Mouse (Mus musculus): Measurements from ENCODE around the gene Nme3. TPM values are rescaled to one million over a fixed set of nuclear protein-coding genes. Genes with fewer than 3 reads are reported as not detected.

Nme3 gene
- polyA plus RNA-seq, 1 experiment from 2014 or later: 37.9 TPM

GRCm38 (mm10) chr17:24885356-24886133, 10.8 kb upstream of the Nme3 start:
- ATAC-seq (replicated peaks; ENCODE audit: insufficient number of reproducible peaks, low FRiP score, low TSS enrichment): no peak
- WGBS (ENCODE audit: insufficient replicate concordance): 22% methylated on average over 22 of the region's 22 CpGs
- Histone ChIP-seq H3K9me3 (replicated peaks; ENCODE audit: control insufficient read depth, low read length) (no peaks in the 10 kb centered on the region), H3K27ac (ENCODE audit: low read depth, low read length) (no peak overlapping the region), H3K4me1 (ENCODE audit: control insufficient read depth, insufficient read depth, low read length) (peaks cover 17% of the 10 kb centered on the region), H3K4me2 (peak overlapping the region; percentile 69), H3K4me3 (ENCODE audit: low read depth, low read length) (peak overlapping the region; percentile 81), H3K27me3 (ENCODE audit: control insufficient read depth, insufficient read depth, low read length) (no peaks in the 10 kb centered on the region), H3K9ac (ENCODE audit: low read depth, low read length) (peak overlapping the region; percentile 72), H3K36me3 (ENCODE audit: control insufficient read depth, insufficient read depth, low read length) (peaks cover 3% of the 10 kb centered on the region; the same call in 1 of the 2 replicates)

- no peaks in the 10 kb centered on the region for H3K9me3 ChIP-seq (replicated peaks; ENCODE audit: control insufficient read depth, low read length)
- peak within 1 kb of the TSS; percentile 89 for H3K9ac ChIP-seq (ENCODE audit: low read depth, low read length)
- peaks cover 17% of the 10 kb centered on the region for H3K4me1 ChIP-seq (ENCODE audit: control insufficient read depth, insufficient read depth, low read length)
- peak within 1 kb of the TSS; percentile 81 for H3K4me3 ChIP-seq (ENCODE audit: low read depth, low read length)
- H3K27me3 ChIP-seq (ENCODE audit: control insufficient read depth, insufficient read depth, low read length): no peaks in the 10 kb centered on the region
- ATAC-seq (replicated peaks; ENCODE audit: insufficient number of reproducible peaks, low FRiP score, low TSS enrichment): peak; percentile 95
- peak within 1 kb of the TSS; percentile 63 for H3K27ac ChIP-seq (ENCODE audit: low read depth, low read length)
- peak within 1 kb of the TSS; percentile 82 for H3K4me2 ChIP-seq
- WGBS (ENCODE audit: insufficient replicate concordance): under 1% methylated on average over 69 of the region's 69 CpGs
- H3K36me3 ChIP-seq (ENCODE audit: control insufficient read depth, insufficient read depth, low read length): peaks cover 9% of the 10 kb centered on the region
Measured at GRCm38 (mm10) chr17:24886134-24886931, 10.0 kb upstream of the Nme3 start, which contains the start of the genes Nubp2 and Spsb3. Nubp2 (minus strand) TSS chr17:24886349. Spsb3 (plus strand) TSS chr17:24886643.

GRCm38 (mm10) chr17:24886932-24887271, 9.4 kb upstream of the Nme3 start:
- Histone ChIP-seq H3K4me3 (ENCODE audit: low read depth, low read length) (peak overlapping the region; percentile 81), H3K27ac (ENCODE audit: low read depth, low read length) (peak overlapping the region; percentile 63), H3K36me3 (ENCODE audit: control insufficient read depth, insufficient read depth, low read length) (peaks cover 9% of the 10 kb centered on the region), H3K4me1 (ENCODE audit: control insufficient read depth, insufficient read depth, low read length) (peaks cover 17% of the 10 kb centered on the region), H3K27me3 (ENCODE audit: control insufficient read depth, insufficient read depth, low read length) (no peaks in the 10 kb centered on the region), H3K4me2 (peak overlapping the region; percentile 82), H3K9me3 (replicated peaks; ENCODE audit: control insufficient read depth, low read length) (no peaks in the 10 kb centered on the region), H3K9ac (ENCODE audit: low read depth, low read length) (peak overlapping the region; percentile 89)
- 2% methylated on average over 18 of the region's 18 CpGs for WGBS (ENCODE audit: insufficient replicate concordance)
- peak; percentile 5 for ATAC-seq (replicated peaks; ENCODE audit: insufficient number of reproducible peaks, low FRiP score, low TSS enrichment)

GRCm38 (mm10) chr17:24887291-24888080, 8.8 kb upstream of the Nme3 start:
- peak overlapping the region; percentile 82 for H3K4me2 ChIP-seq
- ATAC-seq (replicated peaks; ENCODE audit: insufficient number of reproducible peaks, low FRiP score, low TSS enrichment): no peak
- H3K36me3 ChIP-seq (ENCODE audit: control insufficient read depth, insufficient read depth, low read length): peaks cover 13% of the 10 kb centered on the region
- WGBS (ENCODE audit: insufficient replicate concordance): 62% methylated on average over 18 of the region's 18 CpGs
- peaks cover 17% of the 10 kb centered on the region for H3K4me1 ChIP-seq (ENCODE audit: control insufficient read depth, insufficient read depth, low read length)
- no peaks in the 10 kb centered on the region for H3K27me3 ChIP-seq (ENCODE audit: control insufficient read depth, insufficient read depth, low read length)
- peak overlapping the region; percentile 81 for H3K4me3 ChIP-seq (ENCODE audit: low read depth, low read length)
- H3K9me3 ChIP-seq (replicated peaks; ENCODE audit: control insufficient read depth, low read length): no peaks in the 10 kb centered on the region
- no peak overlapping the region; the same call in 1 of the 2 replicates for H3K27ac ChIP-seq (ENCODE audit: low read depth, low read length)
- peak overlapping the region; percentile 89 for H3K9ac ChIP-seq (ENCODE audit: low read depth, low read length)

GRCm38 (mm10) chr17:24888862-24889261, 7.4 kb upstream of the Nme3 start:
- Histone ChIP-seq H3K4me2 (no peak overlapping the region), H3K9ac (ENCODE audit: low read depth, low read length) (peak overlapping the region; percentile 29; the same call in 1 of the 2 replicates), H3K4me1 (ENCODE audit: control insufficient read depth, insufficient read depth, low read length) (peaks cover 18% of the 10 kb centered on the region), H3K27ac (ENCODE audit: low read depth, low read length) (no peak overlapping the region), H3K4me3 (ENCODE audit: low read depth, low read length) (no peak overlapping the region), H3K36me3 (ENCODE audit: control insufficient read depth, insufficient read depth, low read length) (peaks cover 16% of the 10 kb centered on the region), H3K27me3 (ENCODE audit: control insufficient read depth, insufficient read depth, low read length) (no peaks in the 10 kb centered on the region), H3K9me3 (replicated peaks; ENCODE audit: control insufficient read depth, low read length) (no peaks in the 10 kb centered on the region)
- 88% methylated on average over 3 of the region's 3 CpGs for WGBS (ENCODE audit: insufficient replicate concordance)
- ATAC-seq (replicated peaks; ENCODE audit: insufficient number of reproducible peaks, low FRiP score, low TSS enrichment): no peak

- Histone ChIP-seq H3K9ac (ENCODE audit: low read depth, low read length) (no peak overlapping the region), H3K4me2 (no peak overlapping the region), H3K36me3 (ENCODE audit: control insufficient read depth, insufficient read depth, low read length) (peaks cover 16% of the 10 kb centered on the region), H3K4me3 (ENCODE audit: low read depth, low read length) (no peak overlapping the region), H3K4me1 (ENCODE audit: control insufficient read depth, insufficient read depth, low read length) (peaks cover 20% of the 10 kb centered on the region), H3K9me3 (replicated peaks; ENCODE audit: control insufficient read depth, low read length) (no peaks in the 10 kb centered on the region), H3K27ac (ENCODE audit: low read depth, low read length) (no peak overlapping the region), H3K27me3 (ENCODE audit: control insufficient read depth, insufficient read depth, low read length) (no peaks in the 10 kb centered on the region)
- no peak for ATAC-seq (replicated peaks; ENCODE audit: insufficient number of reproducible peaks, low FRiP score, low TSS enrichment)
- 84% methylated on average over 19 of the region's 19 CpGs for WGBS (ENCODE audit: insufficient replicate concordance)
Measured at GRCm38 (mm10) chr17:24890151-24891092, 5.9 kb upstream of the Nme3 start.

GRCm38 (mm10) chr17:24891321-24891720, 5.0 kb upstream of the Nme3 start:
- WGBS (ENCODE audit: insufficient replicate concordance): 86% methylated on average over 12 of the region's 13 CpGs
- peaks cover 16% of the 10 kb centered on the region for H3K36me3 ChIP-seq (ENCODE audit: control insufficient read depth, insufficient read depth, low read length)
- no peak for ATAC-seq (replicated peaks; ENCODE audit: insufficient number of reproducible peaks, low FRiP score, low TSS enrichment)

More at GRCm38 (mm10) chr17:24891321-24891720, 5.0 kb upstream of the Nme3 start:
- Histone ChIP-seq H3K9me3 (replicated peaks; ENCODE audit: control insufficient read depth, low read length) (no peaks in the 10 kb centered on the region), H3K27me3 (ENCODE audit: control insufficient read depth, insufficient read depth, low read length) (no peaks in the 10 kb centered on the region), H3K27ac (ENCODE audit: low read depth, low read length) (no peak overlapping the region), H3K4me2 (no peak overlapping the region), H3K4me3 (ENCODE audit: low read depth, low read length) (no peak overlapping the region), H3K4me1 (ENCODE audit: control insufficient read depth, insufficient read depth, low read length) (peaks cover 26% of the 10 kb centered on the region), H3K9ac (ENCODE audit: low read depth, low read length) (no peak overlapping the region)

Data from heart, embryonic 11.5 days (tissue).